Mouse (Mus musculus): Measurements from ENCODE around the gene Invs. TPM values are rescaled to one million over a fixed set of nuclear protein-coding genes. Genes with fewer than 3 reads are reported as not detected.

The Invs gene
- polyA plus RNA-seq, 1 experiment = 3.4 TPM

GRCm38 (mm10) chr4:48407350-48408039 is 127.9 kb downstream of the Invs start:
- 69% methylated on average over 18 of the region's 18 CpGs for WGBS
- peak; percentile 14 to 40 for DNase-seq (ENCODE audit: low read depth in 1 of 2, low spot score in 2 of 2)
- H3K4me1 ChIP-seq (ENCODE audit: control insufficient read depth, insufficient read depth, insufficient read length) = no peaks in the 10 kb centered on the region
- H3K27me3 ChIP-seq (ENCODE audit: control insufficient read depth, insufficient read depth, low read length) = no peaks in the 10 kb centered on the region
- no peak overlapping the region for H3K4me3 ChIP-seq (ENCODE audit: extremely low read depth, insufficient read depth, insufficient read length)
- no peaks in the 10 kb centered on the region for H3K36me3 ChIP-seq (ENCODE audit: control insufficient read depth, insufficient read depth, low read length)
- H3K27ac ChIP-seq (ENCODE audit: insufficient read depth, low read length) = no peak overlapping the region
- TF ChIP-seq CTCF (IDR thresholded peaks at IDR 0.05; ENCODE audit: extremely low read depth, insufficient read depth, insufficient read length, insufficient replicate concordance) = peak; percentile 53; the same call in 1 of the 2 replicates
- no peak for TF ChIP-seq POLR2A (IDR thresholded peaks at IDR 0.05; ENCODE audit: low read depth, low read length)

DNA sequence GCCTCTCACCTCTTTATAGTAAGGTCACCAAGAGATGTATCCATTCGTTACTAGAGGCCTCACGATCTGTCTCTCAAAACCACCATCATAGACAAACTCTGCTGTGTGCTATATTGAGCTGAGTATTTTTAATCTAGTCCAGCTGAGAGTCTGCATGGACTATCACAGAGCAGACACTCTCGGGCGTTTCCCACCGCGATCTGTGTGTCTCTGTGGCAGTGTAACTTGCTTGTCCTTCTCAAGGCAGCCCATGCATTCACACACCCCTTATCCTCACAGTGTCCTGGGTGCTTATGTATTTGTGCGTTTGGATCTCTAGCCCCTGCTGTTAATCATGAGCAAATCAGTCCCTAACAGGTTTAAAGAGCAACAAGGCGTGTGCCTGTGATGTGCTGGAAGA is 133.9 kb downstream of the Invs start:
- no peak for DNase-seq (ENCODE audit: low read depth in 1 of 2, low spot score in 2 of 2)

DNA sequence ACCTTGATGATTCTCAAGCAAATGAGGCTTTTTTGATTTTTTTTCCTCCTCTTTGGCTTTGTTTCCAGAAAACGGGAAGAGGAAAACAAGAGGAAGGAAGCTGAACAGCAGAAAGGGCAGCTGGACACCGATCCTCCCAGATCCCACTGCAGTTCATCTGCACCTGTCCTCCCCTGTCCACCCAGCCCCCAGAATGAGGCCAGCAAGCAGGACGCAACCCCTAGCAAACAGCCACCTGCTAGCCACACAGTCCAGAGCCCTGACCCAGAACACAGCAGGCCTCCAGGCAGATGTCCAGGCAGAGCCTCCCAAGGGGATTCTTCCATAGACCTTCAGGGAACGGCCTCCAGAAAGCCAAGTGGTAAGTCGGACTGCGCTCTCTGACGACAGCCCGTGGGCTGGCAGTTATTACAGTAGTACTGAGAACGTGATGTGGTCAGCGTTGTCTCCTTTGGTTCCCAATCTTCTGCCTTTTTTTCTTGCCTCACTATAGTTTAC is 136.3 kb downstream of the Invs start:
- Histone ChIP-seq H3K4me1 (ENCODE audit: control insufficient read depth, insufficient read depth, insufficient read length) (no peaks in the 10 kb centered on the region), H3K27ac (ENCODE audit: insufficient read depth, low read length) (no peak overlapping the region), H3K36me3 (ENCODE audit: control insufficient read depth, insufficient read depth, low read length) (no peaks in the 10 kb centered on the region), H3K27me3 (ENCODE audit: control insufficient read depth, insufficient read depth, low read length) (no peaks in the 10 kb centered on the region), H3K4me3 (ENCODE audit: extremely low read depth, insufficient read depth, insufficient read length) (no peak overlapping the region)
- no peak for DNase-seq (ENCODE audit: low read depth in 1 of 2, low spot score in 2 of 2)
- TF ChIP-seq POLR2A (IDR thresholded peaks at IDR 0.05; ENCODE audit: low read depth, low read length) = no peak
- no peak for TF ChIP-seq CTCF (IDR thresholded peaks at IDR 0.05; ENCODE audit: extremely low read depth, insufficient read depth, insufficient read length, insufficient replicate concordance)
- 89% methylated on average over 10 of the region's 10 CpGs for WGBS

More for the DNA sequence above, 133.9 kb downstream of the Invs start:
- 90% methylated on average over 8 of the region's 8 CpGs for WGBS
- no peaks in the 10 kb centered on the region for H3K4me1 ChIP-seq (ENCODE audit: control insufficient read depth, insufficient read depth, insufficient read length)
- TF ChIP-seq POLR2A (IDR thresholded peaks at IDR 0.05; ENCODE audit: low read depth, low read length) (no peak), CTCF (IDR thresholded peaks at IDR 0.05; ENCODE audit: extremely low read depth, insufficient read depth, insufficient read length, insufficient replicate concordance) (no peak)
- no peak overlapping the region for H3K4me3 ChIP-seq (ENCODE audit: extremely low read depth, insufficient read depth, insufficient read length)
- no peak overlapping the region for H3K27ac ChIP-seq (ENCODE audit: insufficient read depth, low read length)
- no peaks in the 10 kb centered on the region for H3K27me3 ChIP-seq (ENCODE audit: control insufficient read depth, insufficient read depth, low read length)
- no peaks in the 10 kb centered on the region for H3K36me3 ChIP-seq (ENCODE audit: control insufficient read depth, insufficient read depth, low read length)

- peaks cover 3% of the 10 kb centered on the region for H3K36me3 ChIP-seq (ENCODE audit: control insufficient read depth, insufficient read depth, low read length)
- H3K4me3 ChIP-seq (ENCODE audit: extremely low read depth, insufficient read depth, insufficient read length) = no peak overlapping the region
- no peak for TF ChIP-seq CTCF (IDR thresholded peaks at IDR 0.05; ENCODE audit: extremely low read depth, insufficient read depth, insufficient read length, insufficient replicate concordance)
- no peak for TF ChIP-seq POLR2A (IDR thresholded peaks at IDR 0.05; ENCODE audit: low read depth, low read length)
- H3K27me3 ChIP-seq (ENCODE audit: control insufficient read depth, insufficient read depth, low read length) = no peaks in the 10 kb centered on the region
- 88% methylated on average over 8 of the region's 8 CpGs for whole genome bisulfite sequencing
- no peak for DNase-seq (ENCODE audit: low read depth in 1 of 2, low spot score in 2 of 2)
- H3K4me1 ChIP-seq (ENCODE audit: control insufficient read depth, insufficient read depth, insufficient read length) = no peaks in the 10 kb centered on the region
- H3K27ac ChIP-seq (ENCODE audit: insufficient read depth, low read length) = no peak overlapping the region
Measured at GRCm38 (mm10) chr4:48418831-48419468, 139.4 kb downstream of the Invs start.

GRCm38 (mm10) chr4:48422633-48423032 is 143.1 kb downstream of the Invs start:
- Histone ChIP-seq H3K4me3 (ENCODE audit: extremely low read depth, insufficient read depth, insufficient read length) (no peak overlapping the region), H3K36me3 (ENCODE audit: control insufficient read depth, insufficient read depth, low read length) (peaks cover 10% of the 10 kb centered on the region), H3K27ac (ENCODE audit: insufficient read depth, low read length) (no peak overlapping the region), H3K4me1 (ENCODE audit: control insufficient read depth, insufficient read depth, insufficient read length) (no peaks in the 10 kb centered on the region), H3K27me3 (ENCODE audit: control insufficient read depth, insufficient read depth, low read length) (no peaks in the 10 kb centered on the region)
- DNase-seq (ENCODE audit: low read depth in 1 of 2, low spot score in 2 of 2) = no peak
- WGBS = 97% methylated on average over 1 of the region's 1 CpGs
- TF ChIP-seq POLR2A (IDR thresholded peaks at IDR 0.05; ENCODE audit: low read depth, low read length) (no peak), CTCF (IDR thresholded peaks at IDR 0.05; ENCODE audit: extremely low read depth, insufficient read depth, insufficient read length, insufficient replicate concordance) (no peak)

DNA sequence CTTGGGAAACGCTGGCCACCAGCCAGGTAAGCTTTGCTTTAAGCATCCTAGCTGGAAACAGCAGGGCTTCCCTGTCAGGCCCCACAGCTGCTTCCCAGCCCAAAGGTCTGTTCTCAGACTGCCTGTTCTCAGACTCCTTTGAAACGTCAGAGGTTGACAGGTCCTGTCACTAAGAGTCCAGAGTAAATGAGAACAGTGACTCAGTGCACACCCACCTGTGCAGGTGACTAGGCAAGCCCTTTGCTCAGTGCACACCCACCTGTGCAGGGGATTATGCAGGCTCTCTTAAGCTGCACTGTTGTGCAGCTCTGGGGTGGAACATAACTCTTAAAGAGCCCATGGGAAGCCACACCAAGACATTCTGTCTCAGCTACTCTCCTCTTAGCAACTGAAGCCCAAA is 144.2 kb downstream of the Invs start:
- H3K4me1 ChIP-seq (ENCODE audit: control insufficient read depth, insufficient read depth, insufficient read length) = no peaks in the 10 kb centered on the region
- H3K27me3 ChIP-seq (ENCODE audit: control insufficient read depth, insufficient read depth, low read length) = no peaks in the 10 kb centered on the region
- H3K36me3 ChIP-seq (ENCODE audit: control insufficient read depth, insufficient read depth, low read length) = peaks cover 14% of the 10 kb centered on the region
- no peak for TF ChIP-seq POLR2A (IDR thresholded peaks at IDR 0.05; ENCODE audit: low read depth, low read length)
- no peak for TF ChIP-seq CTCF (IDR thresholded peaks at IDR 0.05; ENCODE audit: extremely low read depth, insufficient read depth, insufficient read length, insufficient replicate concordance)
- H3K4me3 ChIP-seq (ENCODE audit: extremely low read depth, insufficient read depth, insufficient read length) = no peak overlapping the region
- H3K27ac ChIP-seq (ENCODE audit: insufficient read depth, low read length) = no peak overlapping the region
- DNase-seq (ENCODE audit: low read depth in 1 of 2, low spot score in 2 of 2) = no peak
- WGBS = 81% methylated on average over 2 of the region's 2 CpGs

GRCm38 (mm10) chr4:48427413-48427812 is 147.9 kb downstream of the Invs start:
- Histone ChIP-seq H3K4me3 (ENCODE audit: extremely low read depth, insufficient read depth, insufficient read length) (no peak overlapping the region), H3K36me3 (ENCODE audit: control insufficient read depth, insufficient read depth, low read length) (peaks cover 32% of the 10 kb centered on the region), H3K27me3 (ENCODE audit: control insufficient read depth, insufficient read depth, low read length) (no peaks in the 10 kb centered on the region), H3K27ac (ENCODE audit: insufficient read depth, low read length) (no peak overlapping the region), H3K4me1 (ENCODE audit: control insufficient read depth, insufficient read depth, insufficient read length) (no peaks in the 10 kb centered on the region)
- no peak for DNase-seq (ENCODE audit: low read depth in 1 of 2, low spot score in 2 of 2)
- 93% methylated on average over 3 of the region's 3 CpGs for whole genome bisulfite sequencing
- TF ChIP-seq POLR2A (IDR thresholded peaks at IDR 0.05; ENCODE audit: low read depth, low read length) = no peak
- no peak for TF ChIP-seq CTCF (IDR thresholded peaks at IDR 0.05; ENCODE audit: extremely low read depth, insufficient read depth, insufficient read length, insufficient replicate concordance)
